ENCODE assay signal across 25 mouse cellular contexts in the genomic region with DNA sequence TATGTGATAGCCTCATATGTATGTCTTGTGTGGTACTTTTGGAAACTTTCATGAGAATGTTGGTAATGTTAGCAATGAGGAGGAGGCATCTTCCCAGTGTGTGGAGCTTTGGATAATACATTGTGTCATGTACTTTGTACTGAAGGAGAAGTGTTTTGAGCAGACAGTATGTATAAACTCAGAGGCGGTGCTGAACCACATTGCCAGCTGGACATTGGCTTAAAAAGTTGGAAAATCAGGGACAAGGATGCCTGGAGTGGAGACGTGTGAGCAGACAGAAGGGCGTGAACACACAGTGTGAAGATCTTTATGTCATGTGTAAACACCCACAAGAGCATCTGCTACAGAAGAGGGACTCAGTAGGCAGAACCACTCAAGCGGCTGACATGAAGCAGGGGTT. TPM values are rescaled to one million over a fixed set of nuclear protein-coding genes. Genes with fewer than 3 reads are reported as not detected.
DNase-seq lines count a peak whose midpoint lies in the region; ATAC-seq and TF ChIP-seq lines count a peak whose summit lies in the region.
"Had no signal": no experiment of that assay in that cellular context is flagged by ENCODE, and none has a peak within 500 bp of the region (broad histone marks: within the 10 kb centered on the region; RNA-seq: fewer than 3 reads in every experiment).

No protein-coding gene starts in this region.

- intact Hi-C loops in left cerebral cortex, postnatal 10 days (cut with DNase I): no loop called here

- no peak overlapping the region for H3K4me2 ChIP-seq in forebrain, postnatal 0 days (ENCODE audit: low read depth)
- H3K4me2 ChIP-seq in forebrain, embryonic 16.5 days (ENCODE audit: low read length): no peak overlapping the region
- H3K4me2 ChIP-seq: embryonic facial prominence, embryonic 13.5 days; forebrain, embryonic 12.5 days; hindbrain, embryonic 12.5 days had no signal

- no peaks in the 10 kb centered on the region for H3K4me1 ChIP-seq in forebrain, postnatal 0 days (ENCODE audit: insufficient read depth)
- 0 out of 2 replicates have a peak, but pooled peaks cover 2% of the 10 kb centered on the region for H3K4me1 ChIP-seq in forebrain, embryonic 16.5 days (replicated peaks; ENCODE audit: control insufficient read depth, insufficient read depth, low read length)
- H3K4me1 ChIP-seq: embryonic facial prominence, embryonic 13.5 days; heart, embryonic 10.5 days had no signal

- no peaks in the 10 kb centered on the region for H3K36me3 ChIP-seq in forebrain, postnatal 0 days (ENCODE audit: insufficient read depth)
- no peaks in the 10 kb centered on the region for H3K36me3 ChIP-seq in forebrain, embryonic 16.5 days (ENCODE audit: control insufficient read depth, insufficient read depth)
- H3K36me3 ChIP-seq: embryonic facial prominence, embryonic 13.5 days; forebrain, embryonic 12.5 days; G1E; heart, embryonic 10.5 days; hindbrain, embryonic 12.5 days had no signal

- H3K27ac ChIP-seq in forebrain, postnatal 0 days (ENCODE audit: low read depth, low read length): no peak overlapping the region
- H3K27ac ChIP-seq in forebrain, embryonic 16.5 days (ENCODE audit: low read length): no peak overlapping the region
- H3K27ac ChIP-seq: embryonic facial prominence, embryonic 13.5 days; forebrain, embryonic 12.5 days; heart, embryonic 10.5 days; hindbrain, embryonic 12.5 days had no signal

- no peak overlapping the region for H3K9ac ChIP-seq in forebrain, postnatal 0 days
- no peak overlapping the region for H3K9ac ChIP-seq in forebrain, embryonic 16.5 days (replicated peaks; ENCODE audit: low read depth, low read length)
- H3K9ac ChIP-seq: embryonic facial prominence, embryonic 13.5 days; forebrain, embryonic 12.5 days; hindbrain, embryonic 12.5 days had no signal

- H3K9me3 ChIP-seq in forebrain, postnatal 0 days (ENCODE audit: low read length): no peaks in the 10 kb centered on the region
- H3K9me3 ChIP-seq in forebrain, embryonic 16.5 days (ENCODE audit: control insufficient read depth, low read length): no peaks in the 10 kb centered on the region
- H3K9me3 ChIP-seq: embryonic facial prominence, embryonic 13.5 days; forebrain, embryonic 12.5 days; G1E; heart, embryonic 10.5 days; hindbrain, embryonic 12.5 days had no signal

- WGBS in forebrain, postnatal 0 days: 74% methylated on average over 4 of the region's 4 CpGs
- WGBS in forebrain, embryonic 16.5 days: 76% methylated on average over 4 of the region's 4 CpGs

- H3K4me3 ChIP-seq in forebrain, postnatal 0 days (ENCODE audit: low read depth, low read length): no peak overlapping the region
- no peak overlapping the region for H3K4me3 ChIP-seq in forebrain, embryonic 16.5 days (replicated peaks; ENCODE audit: low read length)
- H3K4me3 ChIP-seq: embryonic facial prominence, embryonic 13.5 days; forebrain, embryonic 12.5 days; heart, embryonic 10.5 days; hindbrain, embryonic 12.5 days had no signal

- TF ChIP-seq CTCF in forebrain, postnatal 0 days (IDR thresholded peaks at IDR 0.05; ENCODE audit: low read depth): no peak

- ATAC-seq in forebrain, postnatal 0 days: peak; percentile 14; the same call in 1 of the 2 replicates
- ATAC-seq in forebrain, embryonic 16.5 days: no peak
- ATAC-seq: CD4-positive, CD25-positive, alpha-beta regulatory T cell, adult 4 months; hindbrain, embryonic 16.5 days had no signal

- DNase-seq in forebrain, postnatal 0 days: no peak
- DNase-seq in left cerebral cortex, adult 18-20 months (ENCODE audit: low spot score in 2 of 2): peak; percentile 33 to 49
- DNase-seq in left cerebral cortex, postnatal 10 days (ENCODE audit: extremely low spot score in 1 of 2, low spot score in 2 of 2): no peak
- DNase-seq in right cerebral cortex, postnatal 36 days (ENCODE audit: low spot score in 2 of 2): peak; percentile 41 to 60
- no peak for DNase-seq in right cerebral cortex, postnatal 4 days
- DNase-seq in T-cell, adult 2 months (ENCODE audit: low spot score): no peak
- no peak for DNase-seq in kidney, postnatal 14 days
- DNase-seq: adrenal gland, postnatal 10 days; B cell, adult 2 months; cerebellum, adult 11-12 months; cerebellum, adult 9-10 months; cerebellum, postnatal 25 days; gastrocnemius, postnatal 36 days; heart, adult 18-20 months; heart, postnatal 10 days; heart, postnatal 4 days had no signal

- H3K27me3 ChIP-seq in forebrain, postnatal 0 days (ENCODE audit: insufficient read depth, low read length): no peaks in the 10 kb centered on the region
- no peaks in the 10 kb centered on the region for H3K27me3 ChIP-seq in forebrain, embryonic 16.5 days (replicated peaks; ENCODE audit: control insufficient read depth, insufficient read depth, low read length)
- H3K27me3 ChIP-seq: embryonic facial prominence, embryonic 13.5 days; forebrain, embryonic 12.5 days; hindbrain, embryonic 12.5 days had no signal

RNA-seq across cellular contexts. Expression of gene Tecta, which starts 6.0 kb away (rescaled TPM):
- 0.43 and 0.46 TPM in 2 replicates for total RNA-seq in forebrain, postnatal 0 days (2014; rRNA removed)
- 0.31 and 0.36 TPM in 2 replicates for polyA plus RNA-seq in forebrain, postnatal 0 days (2015; fragmentation: Nextera tagmentation; extraction: Ambion mirVana)
- polyA plus RNA-seq in forebrain, embryonic 16.5 days (2015; fragmentation: Nextera tagmentation; extraction: Ambion mirVana): 0.20 and 0.34 TPM in 2 replicates
- under 1 TPM; 0.14 to 0.33 TPM for total RNA-seq in left cerebral cortex, adult 18-20 months (2021)
- total RNA-seq in left cerebral cortex, postnatal 10 days (2021): under 1 TPM; 0.43 to 0.58 TPM
- total RNA-seq: heart, adult 18-20 months had no signal
- polyA plus RNA-seq: CD4-positive, CD25-positive, alpha-beta regulatory T cell, adult 4 months; G1E; heart, embryonic 14.5 days had no signal

Comparison
In these comparisons a context has a peak if more than half of its experiments do, and no peak if none do; other contexts are left out.
1. DNase-seq: peak in left cerebral cortex, adult 18-20 months (2 of 2) and right cerebral cortex, postnatal 36 days (2 of 2); none in forebrain, postnatal 0 days (single experiment), left cerebral cortex, postnatal 10 days (0 of 2), right cerebral cortex, postnatal 4 days (single experiment), T-cell, adult 2 months (single experiment) and kidney, postnatal 14 days (single experiment).